Mouse (Mus musculus) MEL (cell line): ENCODE measurements around the gene Cltc. TPM values are rescaled to one million over a fixed set of nuclear protein-coding genes. Genes with fewer than 3 reads are reported as not detected.

Experiments
- DNase-seq: peaks from one replicate; pipeline ENCODE4 v3.0.0; 2011; ENCODE audit warnings: low read depth, low spot score
- H3K27ac ChIP-seq: 2 replicates; pipeline ENCODE4 v1.5.1; 2012; ENCODE audit warnings: low read depth, mild to moderate bottlenecking, control low read depth, low read length, moderate library complexity; ENCODE audit not compliant: control insufficient read depth
- H3K27me3 ChIP-seq, 2 experiments: fragments of 150-350 bp in 1 of 2; sonication (generic) in 1 of 2; 2 replicates each; pipeline ENCODE4 v1.6.1; 2012; ENCODE audit warnings: low read length in 2 of 2, mild to moderate bottlenecking in 2 of 2, improper control_type of control experiment in 1 of 2, moderate library complexity in 1 of 2; ENCODE audit not compliant: insufficient read depth in 2 of 2, control insufficient read depth in 1 of 2
- H3K36me3 ChIP-seq, 2 experiments: 2 replicates each; pipeline ENCODE4 v1.6.1; 2012 to 2014; ENCODE audit warnings: low read length in 2 of 2, improper control_type of control experiment in 1 of 2, inconsistent platforms in 1 of 2, mild to moderate bottlenecking in 1 of 2; ENCODE audit not compliant: insufficient read depth in 2 of 2, control insufficient read depth in 1 of 2
- H3K4me1 ChIP-seq, 2 experiments: fragments of 150-350 bp in 1 of 2; sonication (generic) in 1 of 2; 2 replicates each; pipeline ENCODE4 v1.6.1; 2012; ENCODE audit warnings: low read length in 2 of 2, improper control_type of control experiment in 1 of 2, mild to moderate bottlenecking in 1 of 2; ENCODE audit not compliant: insufficient read depth in 2 of 2, control insufficient read depth in 1 of 2
- H3K4me3 ChIP-seq, 2 experiments: fragments of 150-350 bp in 1 of 2; sonication (generic) in 1 of 2; 2 replicates each; pipeline ENCODE4 v1.5.1; 2012; ENCODE audit warnings: low read depth in 2 of 2, low read length in 2 of 2, mild to moderate bottlenecking in 2 of 2, moderate library complexity in 2 of 2, control low read depth in 1 of 2, improper control_type of control experiment in 1 of 2; ENCODE audit not compliant: control insufficient read depth in 1 of 2, insufficient read depth in 1 of 2
- H3K79me2 ChIP-seq: 2 replicates; pipeline ENCODE4 v1.6.1; 2012; ENCODE audit warnings: mild to moderate bottlenecking, low read length, moderate library complexity; ENCODE audit not compliant: control insufficient read depth, poor library complexity, insufficient read depth
- H3K9ac ChIP-seq: 2 replicates; pipeline ENCODE4 v1.6.1; 2012; ENCODE audit warnings: low read depth, mild to moderate bottlenecking, control low read depth, low read length, moderate library complexity; ENCODE audit not compliant: control insufficient read depth, poor library complexity, severe bottlenecking
- H3K9me3 ChIP-seq: fragments of 150-350 bp; sonication (generic); replicated peaks from 2 replicates; pipeline ENCODE4 v1.6.1; 2012; ENCODE audit warnings: mild to moderate bottlenecking, low read length, improper control_type of control experiment, moderate library complexity; ENCODE audit not compliant: insufficient read depth
- BHLHE40 ChIP-seq: IDR thresholded peaks from 2 replicates; pipeline ENCODE4 v1.6.1; 2012; ENCODE audit warnings: low read depth, mild to moderate bottlenecking, inconsistent platforms, low read length, improper control_type of control experiment, borderline replicate concordance
- CHD1 ChIP-seq: IDR thresholded peaks from 2 replicates; pipeline ENCODE4 v1.6.1; 2012; ENCODE audit warnings: low read depth, mild to moderate bottlenecking, inconsistent platforms, low read length, improper control_type of control experiment
- CTCF ChIP-seq, 3 experiments: IDR thresholded peaks in 2 of 3; conservative IDR thresholded peaks in 1 of 3; 2 replicates each; pipeline ENCODE4 v1.5.1; 2011 to 2012; ENCODE audit warnings: low read length in 3 of 3, low read depth in 2 of 3, mild to moderate bottlenecking in 2 of 3, improper control_type of control experiment in 1 of 3, inconsistent platforms in 1 of 3, mixed read lengths in 1 of 3, moderate library complexity in 1 of 3; ENCODE audit not compliant: control insufficient read depth in 1 of 3, insufficient read depth in 1 of 3, poor library complexity in 1 of 3, severe bottlenecking in 1 of 3
- E2F4 ChIP-seq: IDR thresholded peaks from 2 replicates; pipeline ENCODE4 v1.6.1; 2011; ENCODE audit warnings: low read depth, low read length, improper control_type of control experiment, borderline replicate concordance
- ELF1 ChIP-seq: IDR thresholded peaks from 2 replicates; pipeline ENCODE4 v1.6.1; 2014; ENCODE audit warnings: low read depth, mild to moderate bottlenecking, inconsistent platforms, low read length, improper control_type of control experiment, moderate library complexity
- EP300 ChIP-seq, 2 experiments: IDR thresholded peaks; 2 replicates each; pipeline ENCODE4 v1.6.1; 2011; ENCODE audit warnings: improper control_type of control experiment in 2 of 2, low read length in 2 of 2, low read depth in 1 of 2, mild to moderate bottlenecking in 1 of 2
- ETS1 ChIP-seq: IDR thresholded peaks from 2 replicates; pipeline ENCODE4 v1.6.1; 2012; ENCODE audit warnings: low read depth, mild to moderate bottlenecking, inconsistent platforms, low read length, improper control_type of control experiment, moderate library complexity
- GABPA ChIP-seq: IDR thresholded peaks from 2 replicates; pipeline ENCODE4 v1.6.1; 2012; ENCODE audit warnings: low read depth, mild to moderate bottlenecking, inconsistent platforms, low read length, improper control_type of control experiment, moderate library complexity
- GATA1 ChIP-seq: IDR thresholded peaks from 2 replicates; pipeline ENCODE4 v1.6.1; 2011; ENCODE audit warnings: low read depth, low read length, improper control_type of control experiment
- HCFC1 ChIP-seq: IDR thresholded peaks from 2 replicates; pipeline ENCODE4 v1.6.1; 2012; ENCODE audit warnings: low read depth, mild to moderate bottlenecking, inconsistent platforms, low read length, improper control_type of control experiment, moderate library complexity
- KAT2A ChIP-seq: conservative IDR thresholded peaks from 2 replicates; pipeline ENCODE4 v1.6.1; 2012; ENCODE audit warnings: low read depth, low read length, improper control_type of control experiment, inconsistent platforms
- MAFK ChIP-seq: IDR thresholded peaks from 2 replicates; pipeline ENCODE4 v1.6.1; 2011; ENCODE audit warnings: low read depth, mild to moderate bottlenecking, low read length, improper control_type of control experiment, borderline replicate concordance
- MAX ChIP-seq: IDR thresholded peaks from 2 replicates; pipeline ENCODE4 v1.6.1; 2011; ENCODE audit warnings: low read length, improper control_type of control experiment
- MAZ ChIP-seq: IDR thresholded peaks from 2 replicates; pipeline ENCODE4 v1.6.1; 2012; ENCODE audit warnings: low read depth, mild to moderate bottlenecking, inconsistent platforms, low read length, improper control_type of control experiment
- MEF2A ChIP-seq: IDR thresholded peaks from 2 replicates; pipeline ENCODE4 v1.6.1; 2014; ENCODE audit warnings: low read depth, mild to moderate bottlenecking, inconsistent platforms, low read length, improper control_type of control experiment; ENCODE audit not compliant: poor library complexity, insufficient replicate concordance, severe bottlenecking; ENCODE audit errors: extremely low read depth
- MXI1 ChIP-seq: IDR thresholded peaks from 2 replicates; pipeline ENCODE4 v1.6.1; 2011; ENCODE audit warnings: mild to moderate bottlenecking, low read depth, low read length, improper control_type of control experiment
- NRF1 ChIP-seq: IDR thresholded peaks from 2 replicates; pipeline ENCODE4 v1.6.1; 2014; ENCODE audit warnings: low read depth, mild to moderate bottlenecking, inconsistent platforms, low read length, improper control_type of control experiment, moderate library complexity; ENCODE audit not compliant: poor library complexity, insufficient read depth, severe bottlenecking
- POLR2A ChIP-seq, 2 experiments: IDR thresholded peaks; 2 replicates each; pipeline ENCODE4 v1.6.1; 2011 to 2012; ENCODE audit warnings: low read length in 2 of 2, mild to moderate bottlenecking in 2 of 2, control low read depth in 1 of 2, improper control_type of control experiment in 1 of 2, low read depth in 1 of 2, moderate library complexity in 1 of 2; ENCODE audit not compliant: control insufficient read depth in 1 of 2, insufficient read depth in 1 of 2, poor library complexity in 1 of 2
- POLR2AphosphoS2 ChIP-seq: IDR thresholded peaks from 2 replicates; pipeline ENCODE4 v1.6.1; 2011; ENCODE audit warnings: low read length, improper control_type of control experiment
- RAD21 ChIP-seq: IDR thresholded peaks from 2 replicates; pipeline ENCODE4 v1.6.1; 2011; ENCODE audit warnings: mild to moderate bottlenecking, low read depth, low read length, improper control_type of control experiment
- RCOR1 ChIP-seq: IDR thresholded peaks from 2 replicates; pipeline ENCODE4 v1.6.1; 2012; ENCODE audit warnings: low read depth, mild to moderate bottlenecking, inconsistent platforms, low read length, improper control_type of control experiment
- SIN3A ChIP-seq: IDR thresholded peaks from 2 replicates; pipeline ENCODE4 v1.6.1; 2012; ENCODE audit warnings: low read length, improper control_type of control experiment, inconsistent platforms
- SMC3 ChIP-seq: IDR thresholded peaks from 2 replicates; pipeline ENCODE4 v1.6.1; 2011; ENCODE audit warnings: low read depth, low read length, improper control_type of control experiment
- TAL1 ChIP-seq: IDR thresholded peaks from 2 replicates; pipeline ENCODE4 v1.6.1; 2012; ENCODE audit warnings: mild to moderate bottlenecking, inconsistent platforms, low read length, moderate library complexity, mixed read lengths
- TBP ChIP-seq: IDR thresholded peaks from 2 replicates; pipeline ENCODE4 v1.8.0; 2011; ENCODE audit warnings: low read depth, low read length, improper control_type of control experiment
- TCF12 ChIP-seq: IDR thresholded peaks from 2 replicates; pipeline ENCODE4 v1.6.1; 2014; ENCODE audit warnings: low read depth, mild to moderate bottlenecking, inconsistent platforms, low read length, improper control_type of control experiment, moderate library complexity
- ZMIZ1 ChIP-seq: IDR thresholded peaks from 2 replicates; pipeline ENCODE4 v1.6.1; 2012; ENCODE audit warnings: low read depth, mild to moderate bottlenecking, inconsistent platforms, low read length, improper control_type of control experiment, moderate library complexity
- ZNF384 ChIP-seq: IDR thresholded peaks from 2 replicates; pipeline ENCODE4 v1.6.1; 2012; ENCODE audit warnings: low read depth, mild to moderate bottlenecking, inconsistent platforms, low read length, improper control_type of control experiment
- polyA plus RNA-seq, 2 experiments: library from polyadenylated mRNA; stranded (reverse) in 1 of 2; unstranded in 1 of 2; fragments of >175 nt in 1 of 2; fragments of >200 nt in 1 of 2; gene quantifications; 2 replicates each; pipeline versions ENCODE4 v1.2.1 to v1.2.4; 2012; ENCODE audit warnings: low replicate concordance in 2 of 2, low read depth in 1 of 2; ENCODE audit not compliant: insufficient read length in 2 of 2, insufficient read depth in 1 of 2, missing spikeins in 1 of 2
- total RNA-seq: library from RNA; depleted of rRNA; stranded (reverse); fragments of 300-350 nt; gene quantifications from 2 replicates; pipeline ENCODE4 v1.2.3, GENCODE M21; 2012

The Cltc gene
- total and polyA plus RNA-seq, 3 experiments = 149 to 300 (median 205) TPM

DNA sequence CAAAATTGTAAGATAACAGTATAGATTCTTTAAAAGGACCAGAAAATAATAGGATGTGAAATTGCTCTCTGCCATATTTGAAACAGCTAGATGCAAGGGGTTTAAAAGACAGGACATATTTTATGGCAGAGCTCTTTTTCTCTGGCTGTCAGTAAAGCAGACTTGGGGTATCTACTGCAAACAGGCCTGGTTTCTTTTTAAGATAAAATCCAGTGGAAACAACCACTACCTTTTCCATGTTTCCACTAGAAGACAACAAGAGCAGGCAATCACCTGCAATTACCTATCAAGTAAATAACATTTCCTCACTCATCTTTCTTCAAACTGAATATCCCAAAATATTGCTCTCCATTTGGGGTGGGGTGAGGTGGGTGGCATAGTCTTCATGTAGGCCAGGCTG, 93.4 kb downstream of the Cltc start:
- Histone ChIP-seq H3K79me2 (peaks cover 6% of the 10 kb centered on the region), H3K27ac (peak overlapping the region; percentile 25; the same call in 1 of the 2 replicates), H3K27me3 (no peaks in the 10 kb centered on the region), H3K9me3 (no peaks in the 10 kb centered on the region), H3K4me3 (no peak overlapping the region), H3K9ac (no peak overlapping the region), H3K36me3 (peaks cover 29 to 52% of the 10 kb centered on the region in 2 experiments)
- no peak for DNase-seq
- TF ChIP-seq MAZ = no peak
- no peak for TF ChIP-seq BHLHE40
- TF ChIP-seq EP300 (IDR thresholded peaks at IDR 0.05; ENCODE audit: low read depth in 1 of 2, low read length in 2 of 2) = peak; percentile 26 to 37; a peak in 3 of 4 replicates
- no peak for TF ChIP-seq KAT2A
- no peak for TF ChIP-seq GATA1
- TF ChIP-seq CTCF (IDR thresholded peaks at IDR 0.05 in 2 of 3, conservative IDR thresholded peaks at IDR 0.05 in 1 of 3; ENCODE audit: control insufficient read depth in 1 of 3, insufficient read depth in 1 of 3, low read depth in 2 of 3, low read length in 3 of 3, poor library complexity in 1 of 3, severe bottlenecking in 1 of 3) = no peak
- no peak for TF ChIP-seq POLR2A (IDR thresholded peaks at IDR 0.05; ENCODE audit: control insufficient read depth in 1 of 2, insufficient read depth in 1 of 2, low read depth in 1 of 2, low read length in 2 of 2, poor library complexity in 1 of 2)
- TF ChIP-seq CHD1 = no peak
- TF ChIP-seq GABPA = no peak
- TF ChIP-seq NRF1 = no peak
- TF ChIP-seq POLR2AphosphoS2 = no peak
- peak; percentile 30 for TF ChIP-seq TAL1
- no peak for TF ChIP-seq HCFC1
- TF ChIP-seq RAD21 = no peak
- peak; percentile 73; the same call in 1 of the 2 replicates for TF ChIP-seq TCF12
- TF ChIP-seq MXI1 = 0 out of 2 replicates have a peak, but pooled peaks have one; percentile 4
- TF ChIP-seq ZNF384 = no peak
- TF ChIP-seq SIN3A = no peak
- TF ChIP-seq, all 39 proteins: peak for 4
- H3K4me1 ChIP-seq = peaks cover 32 to 44% of the 10 kb centered on the region in 2 experiments

DNA sequence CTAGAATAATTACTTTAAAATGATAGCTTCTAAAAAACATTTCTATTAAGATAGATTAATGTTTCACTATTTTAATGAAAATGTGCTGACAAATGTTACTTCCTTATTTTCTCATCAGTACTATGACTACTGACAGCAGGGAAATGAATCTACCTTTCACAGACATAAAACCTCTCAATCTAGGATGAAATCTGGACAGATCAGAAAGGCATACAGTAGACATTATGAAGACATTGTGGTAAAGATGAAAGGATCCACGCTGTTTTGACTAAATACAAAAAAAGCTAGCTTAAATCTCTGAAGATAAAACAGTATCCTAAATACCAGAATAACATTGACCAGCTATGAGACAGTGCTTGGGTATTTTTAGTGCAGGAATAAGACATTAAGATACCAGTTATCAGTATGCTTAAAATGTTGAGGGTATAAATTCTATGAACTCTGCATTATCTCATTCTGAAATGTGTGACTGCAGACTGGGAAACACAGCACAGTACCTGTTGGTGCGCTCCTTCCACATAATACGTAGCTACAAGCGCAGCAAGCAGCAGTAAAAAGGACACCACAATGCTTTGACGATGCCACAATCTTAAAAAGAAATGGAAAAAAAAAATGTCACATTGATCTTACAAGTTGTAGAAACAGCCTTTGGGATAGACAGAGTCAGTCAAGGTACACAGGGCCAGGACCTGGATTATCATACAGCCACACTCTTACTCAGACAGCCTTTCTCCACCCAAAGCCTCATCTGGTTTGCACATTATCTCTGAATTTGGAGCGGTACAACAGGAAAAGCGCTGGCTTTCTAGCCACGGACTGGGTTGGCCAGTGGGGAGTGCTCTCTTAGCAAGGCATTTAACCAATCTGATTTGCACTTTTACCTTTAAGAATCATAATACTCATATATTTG, 94.1 kb downstream of the Cltc start:
- DNase-seq = peak; percentile 81
- no peaks in the 10 kb centered on the region for H3K27me3 ChIP-seq
- peak overlapping the region; percentile 76 for H3K27ac ChIP-seq
- H3K79me2 ChIP-seq = peaks cover 5% of the 10 kb centered on the region
- H3K4me1 ChIP-seq = peaks cover 29 to 42% of the 10 kb centered on the region in 2 experiments
- H3K36me3 ChIP-seq = peaks cover 30 to 52% of the 10 kb centered on the region in 2 experiments
- H3K9ac ChIP-seq = no peak overlapping the region
- no peak overlapping the region for H3K4me3 ChIP-seq
- H3K9me3 ChIP-seq = no peaks in the 10 kb centered on the region
- TF ChIP-seq MXI1 = peak; percentile 44; the same call in 1 of the 2 replicates
- TF ChIP-seq TCF12 = peak; percentile 84
- TF ChIP-seq TAL1 = peak; percentile 52
- TF ChIP-seq MEF2A = peak; percentile 76; the same call in 1 of the 2 replicates
- no peak for TF ChIP-seq POLR2A (IDR thresholded peaks at IDR 0.05; ENCODE audit: control insufficient read depth in 1 of 2, insufficient read depth in 1 of 2, low read depth in 1 of 2, low read length in 2 of 2, poor library complexity in 1 of 2)
- peak; percentile 66 for TF ChIP-seq GATA1
- peak; percentile 48 for TF ChIP-seq ETS1
- no peak for TF ChIP-seq MAX
- TF ChIP-seq ZNF384 = peak; percentile 24; the same call in 1 of the 2 replicates
- TF ChIP-seq E2F4 = no peak
- TF ChIP-seq MAFK = 0 out of 2 replicates have a peak, but pooled peaks have one; percentile 10
- peak; percentile 60; the same call in 1 of the 2 replicates for TF ChIP-seq RCOR1
- TF ChIP-seq HCFC1 = no peak
- TF ChIP-seq SIN3A = peak; percentile 40
- TF ChIP-seq ZMIZ1 = no peak
- 0 out of 2 replicates have a peak, but pooled peaks have one; percentile 32 for TF ChIP-seq TBP
- peak; percentile 63 to 67; a peak in 3 of 4 replicates for TF ChIP-seq EP300 (IDR thresholded peaks at IDR 0.05; ENCODE audit: low read depth in 1 of 2, low read length in 2 of 2)
- no peak for TF ChIP-seq ELF1
- no peak for TF ChIP-seq SMC3
